Mouse (Mus musculus) brain, embryonic 14.5 days (tissue): ENCODE results near the gene Setdb2. TPM values are rescaled to one million over a fixed set of nuclear protein-coding genes. Genes with fewer than 3 reads are reported as not detected.

Source experiments
- DNase-seq: peaks from one replicate; pipeline ENCODE4 v3.0.0-alpha.2; 2011; ENCODE audit warnings: low read depth
- CTCF ChIP-seq: fragments of 200-500 bp; IDR thresholded peaks from 2 replicates; pipeline ENCODE4 v1.5.1; 2012; ENCODE audit warnings: inconsistent platforms, mild to moderate bottlenecking, moderate library complexity, borderline replicate concordance; ENCODE audit not compliant: insufficient read depth, insufficient read length; ENCODE audit errors: extremely low read depth
- POLR2A ChIP-seq: fragments of 200-500 bp; IDR thresholded peaks from 2 replicates; pipeline ENCODE4 v1.6.1; 2012; ENCODE audit warnings: mild to moderate bottlenecking, inconsistent platforms, borderline replicate concordance; ENCODE audit not compliant: poor library complexity, insufficient read depth, insufficient read length, severe bottlenecking; ENCODE audit errors: extremely low read depth
- polyA plus RNA-seq: library from polyadenylated mRNA; depleted of rRNA; stranded (reverse); fragments of >200 nt; gene quantifications from 2 replicates; pipeline ENCODE4 v1.2.3, GENCODE M21; 2012; rRNA removed

The Setdb2 gene
- polyA plus RNA-seq: 5.1 and 5.4 TPM in 2 replicates

DNA sequence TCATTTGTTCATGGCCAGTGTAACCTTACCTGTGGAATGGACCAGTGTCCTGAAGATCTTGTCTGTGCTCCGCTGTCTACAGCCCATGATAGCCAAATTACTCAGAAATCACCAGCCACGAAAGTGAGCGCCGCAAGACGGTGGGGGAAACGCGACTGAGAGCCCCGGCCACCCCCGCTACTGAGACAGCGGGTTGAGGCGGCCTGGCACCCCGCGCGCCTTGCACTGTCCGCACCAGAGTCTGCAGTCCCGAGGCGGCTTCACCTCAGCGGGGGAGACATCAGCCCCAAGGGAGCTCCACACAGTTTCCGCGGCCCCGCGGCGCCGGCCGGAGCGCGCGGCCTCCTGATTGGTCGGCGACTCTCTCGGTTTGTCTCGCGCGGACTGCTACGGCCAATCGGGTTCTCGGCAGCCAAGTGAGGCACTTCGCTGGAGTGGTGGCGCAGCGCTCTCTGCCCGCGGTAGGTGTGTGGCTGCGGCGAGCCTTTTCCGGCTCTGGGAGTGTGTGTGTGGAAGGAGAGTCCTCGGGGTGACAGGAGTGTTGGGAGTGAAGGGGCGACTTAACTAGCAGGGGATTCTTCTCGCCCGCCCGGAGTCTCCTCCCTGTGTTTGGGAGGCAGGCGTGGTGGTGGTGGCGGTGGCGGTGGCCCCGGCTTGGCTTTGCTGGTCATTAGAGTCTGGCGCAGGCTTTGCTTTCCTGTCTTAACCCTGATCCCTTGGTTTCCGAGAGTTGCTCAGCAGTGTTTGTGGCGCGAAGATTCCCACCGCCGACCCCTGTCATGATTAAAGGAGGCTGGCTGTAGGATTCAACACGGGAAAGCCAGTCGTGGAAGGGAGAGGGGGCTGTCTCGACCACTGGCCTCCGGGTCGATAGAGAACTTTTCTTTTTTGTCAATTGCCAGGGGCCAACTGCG, at the start of gene Setdb2, which contains the start of gene Cab39l:
Gene Setdb2 (minus strand): TSS at position 327 of the 914 bp plus-strand sequence.
Gene Cab39l (plus strand): TSS at position 415 of the 914 bp plus-strand sequence.
- DNase-seq: peak; percentile 97

GRCm38 (mm10) chr14:59485247-59485810, 44.6 kb upstream of the Setdb2 start:
- TF ChIP-seq POLR2A (no peak), CTCF (no peak)
- no peak for DNase-seq

More for the DNA sequence above, at the start of gene Setdb2, which contains the start of gene Cab39l:
- TF ChIP-seq POLR2A (peak; percentile 72; the same call in 1 of the 2 replicates), CTCF (no peak)

DNA sequence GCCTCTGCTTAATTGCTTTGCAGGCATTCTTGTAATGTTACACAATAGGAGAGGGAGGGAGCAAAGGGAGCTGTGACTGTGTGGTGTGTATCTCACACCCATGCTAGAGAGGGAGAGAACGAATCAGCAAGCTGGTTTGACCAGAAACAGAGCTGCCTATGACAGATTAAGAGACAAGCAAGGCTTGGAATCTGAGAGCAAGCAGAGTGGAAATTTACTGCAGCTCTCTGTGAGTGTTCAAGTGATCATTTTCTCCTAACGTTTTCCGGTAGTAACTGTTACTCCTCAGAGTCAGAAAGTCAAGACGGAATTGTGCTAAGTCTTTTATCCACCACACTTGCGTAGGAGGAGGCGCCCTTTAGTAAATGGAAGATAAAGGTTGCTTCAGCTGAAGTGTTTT, 38.0 kb upstream of the Setdb2 start:
- TF ChIP-seq POLR2A (no peak), CTCF (no peak)
- peak; percentile 0 for DNase-seq

DNA sequence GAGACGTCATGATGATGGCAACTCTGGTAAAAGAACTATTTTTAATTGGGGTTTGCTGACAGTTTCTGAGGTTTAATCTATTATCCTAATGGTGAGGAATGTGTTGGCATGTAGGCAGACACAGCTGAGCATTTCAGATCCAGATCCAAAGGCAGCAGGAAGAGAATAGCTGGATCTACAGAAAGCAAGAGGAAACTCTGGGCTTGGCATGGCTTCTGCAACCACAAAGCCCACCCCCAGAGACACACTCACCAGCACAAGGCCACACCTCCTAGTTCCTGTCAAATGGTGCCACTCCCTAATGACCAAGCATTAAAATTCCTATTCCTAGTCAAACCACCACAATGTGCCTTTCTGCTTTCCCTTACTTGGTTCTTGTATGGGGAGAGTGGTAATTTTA, 30.1 kb upstream of the Setdb2 start:
- TF ChIP-seq POLR2A: no peak
- TF ChIP-seq CTCF: no peak
- no peak for DNase-seq

DNA sequence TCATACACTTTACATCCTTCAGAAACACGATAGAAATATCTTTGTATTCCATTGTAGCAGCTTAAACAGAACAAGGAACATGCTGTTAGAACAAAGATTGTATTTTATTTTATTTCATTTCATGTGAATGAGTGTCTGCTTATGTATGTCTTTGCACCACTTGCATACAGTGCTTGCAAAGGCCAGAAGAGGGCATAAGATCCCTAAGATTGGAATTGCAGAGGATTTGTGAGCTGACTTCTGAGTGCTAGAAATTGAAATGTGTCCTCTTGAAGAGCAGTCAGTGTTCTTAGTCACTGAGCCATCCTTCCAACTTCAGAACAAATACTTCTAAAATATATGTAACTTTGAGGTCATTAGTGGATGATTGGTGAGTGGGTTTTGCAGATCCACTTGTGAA, 27.1 kb upstream of the Setdb2 start:
- DNase-seq: peak; percentile 30
- TF ChIP-seq POLR2A: no peak
- TF ChIP-seq CTCF: peak; percentile 21; the same call in 1 of the 2 replicates

DNA sequence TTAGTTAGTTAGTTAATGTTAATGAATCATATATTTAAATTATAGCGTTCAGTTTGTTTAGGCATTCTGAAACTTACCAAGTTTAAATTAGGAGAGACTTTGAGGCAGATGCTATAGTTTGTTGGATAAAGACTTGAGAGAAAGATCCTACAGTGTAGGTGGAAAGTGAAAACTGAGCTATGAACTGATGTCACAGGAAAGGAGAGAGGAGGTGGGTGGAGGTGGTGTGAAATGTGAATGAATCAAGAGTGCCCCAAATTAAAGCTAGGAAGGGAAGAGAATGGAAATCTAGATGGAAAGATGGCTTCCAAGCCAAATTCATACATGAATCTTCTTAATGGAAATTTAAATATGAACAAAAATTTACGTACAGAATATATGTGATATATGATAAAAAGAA, 25.8 kb upstream of the Setdb2 start:
- no peak for DNase-seq
- TF ChIP-seq POLR2A (no peak), CTCF (no peak)

DNA sequence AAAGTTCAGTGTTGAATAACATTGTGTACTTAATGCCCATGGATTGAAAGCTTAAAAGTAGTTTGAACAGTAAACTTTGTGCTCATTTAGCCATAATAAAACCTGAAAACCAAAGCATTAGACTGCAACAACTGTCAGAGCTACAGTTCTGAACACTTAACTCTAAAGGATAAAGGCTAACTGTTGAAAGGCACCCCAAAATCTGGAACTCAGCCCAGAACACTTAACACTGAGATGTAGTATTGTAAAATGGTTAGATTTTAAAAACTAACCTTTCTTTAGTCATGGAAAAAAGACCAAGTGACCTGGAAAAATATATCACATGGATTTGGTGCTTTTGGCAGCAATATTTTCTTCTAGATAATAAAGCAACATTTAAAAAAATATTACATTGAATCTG, 7.3 kb upstream of the Setdb2 start:
- TF ChIP-seq CTCF: no peak
- DNase-seq: peak; percentile 50

- DNase-seq: no peak
Observed at GRCm38 (mm10) chr14:59445421-59445820, 4.7 kb upstream of the Setdb2 start.

GRCm38 (mm10) chr14:59441472-59441805, 755 bp upstream of the Setdb2 start:
- TF ChIP-seq POLR2A (no peak), CTCF (no peak)
- DNase-seq: no peak

More at GRCm38 (mm10) chr14:59445421-59445820, 4.7 kb upstream of the Setdb2 start:
- no peak for TF ChIP-seq POLR2A
- TF ChIP-seq CTCF: no peak

DNA sequence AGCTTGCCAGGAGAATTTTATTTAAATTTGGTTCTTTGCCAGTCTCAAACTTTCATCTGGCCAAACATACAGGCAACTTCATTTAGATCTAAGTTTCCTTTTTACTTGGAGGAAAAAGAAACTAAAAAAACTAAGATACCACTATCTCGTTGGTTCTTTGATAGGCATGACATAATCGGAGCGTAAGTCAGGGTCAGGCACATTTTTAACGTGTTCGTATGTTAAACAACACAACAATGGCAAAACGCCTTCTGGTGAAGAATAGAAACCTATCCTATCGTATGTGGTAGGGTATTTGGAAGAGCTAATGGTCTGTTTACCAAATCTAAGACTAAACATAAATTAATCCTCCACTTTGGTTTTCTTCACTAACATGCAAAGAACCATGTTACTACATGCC, 645 bp downstream of the Setdb2 start:
- no peak for DNase-seq
- TF ChIP-seq CTCF (no peak), POLR2A (no peak)

- TF ChIP-seq POLR2A: no peak
- no peak for TF ChIP-seq CTCF
- DNase-seq: no peak
Observed at GRCm38 (mm10) chr14:59438505-59438904, 2.2 kb downstream of the Setdb2 start.
